Mouse (Mus musculus) T-helper 17 cell (primary cell): ENCODE measurements around the gene Sgms1.

Experiments used
- in situ Hi-C, 2 experiments: fragments of 300-600 bp; cut with MboI, MseI; formaldehyde crosslinking; loops; 1 replicate in 1 of 2; 2 replicates in 1 of 2; pipeline ENCODE4 v1.15.1; 2025; ENCODE audit warnings: high pct_unique_total_duplicates in 2 of 2

Gene Sgms1

DNA sequence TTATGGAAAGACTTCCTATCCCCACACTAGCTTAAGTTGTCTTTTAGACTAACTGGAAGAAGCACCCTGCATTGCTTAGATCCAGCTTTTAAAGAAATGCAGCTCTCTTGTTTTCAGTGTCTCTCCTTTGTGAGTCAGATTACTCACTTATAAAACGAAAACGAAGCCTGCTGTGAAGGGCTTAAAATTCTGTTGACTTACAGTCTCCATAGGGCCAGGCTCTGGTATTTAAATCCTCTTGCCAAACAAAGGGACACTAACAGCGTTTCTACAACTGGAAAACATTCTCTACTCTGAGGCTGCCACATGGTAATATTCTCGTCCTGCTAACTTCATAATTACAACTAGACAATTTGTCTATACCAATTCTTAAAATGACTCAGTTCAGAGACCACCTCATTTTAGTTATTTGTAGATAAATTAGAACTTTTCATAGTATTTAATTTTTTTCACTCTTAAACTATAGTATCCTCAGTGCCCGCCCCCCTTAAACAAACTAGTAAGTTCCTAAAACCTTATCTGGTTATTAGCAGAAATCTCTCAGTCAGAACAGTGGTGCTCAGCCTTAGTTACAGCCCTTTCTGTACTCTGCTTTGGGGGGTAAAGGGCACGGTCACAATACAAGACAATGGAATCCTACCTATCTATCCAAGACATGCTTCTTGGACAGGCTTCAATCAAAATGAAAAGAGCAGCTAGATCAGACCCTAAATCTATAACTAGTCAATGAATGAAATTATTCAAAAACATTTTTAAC is 133.9 kb downstream of the Sgms1 start:
- in situ Hi-C loops, result no loop called here

DNA sequence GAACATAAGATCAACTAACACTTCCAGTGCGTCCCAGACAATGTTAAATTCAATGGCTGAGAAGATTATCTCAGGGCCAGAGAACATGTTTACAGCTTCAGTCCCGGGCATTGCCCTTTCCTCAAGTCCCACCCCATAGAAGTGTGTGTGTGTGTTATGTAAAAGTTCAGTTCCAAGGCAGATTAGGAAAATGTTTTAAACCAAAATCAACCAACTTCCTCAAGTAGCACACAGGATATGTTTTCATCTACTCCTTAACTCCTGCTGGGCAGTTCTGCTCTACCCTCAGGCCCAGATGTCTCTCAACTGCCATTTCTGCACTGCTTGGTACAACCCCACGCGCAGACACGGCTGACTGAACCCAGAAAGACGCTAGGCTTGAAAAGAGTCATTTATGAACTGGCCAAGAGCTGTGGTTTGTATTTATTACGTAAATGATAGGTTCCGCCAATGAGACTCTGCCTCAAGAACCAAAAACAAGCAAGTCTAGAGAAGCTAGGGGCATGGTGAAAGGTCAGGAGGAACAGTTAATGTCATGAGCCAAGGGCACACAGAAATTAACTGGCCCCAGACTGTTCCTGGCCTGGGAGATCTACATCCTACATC is 134.7 kb downstream of the Sgms1 start:
- in situ Hi-C loops, result loop anchor here in 1 of 2 experiments (5.0 kb wide), 1 partner anchor 38 kb away; no protein-coding TSS in a partner anchor

DNA sequence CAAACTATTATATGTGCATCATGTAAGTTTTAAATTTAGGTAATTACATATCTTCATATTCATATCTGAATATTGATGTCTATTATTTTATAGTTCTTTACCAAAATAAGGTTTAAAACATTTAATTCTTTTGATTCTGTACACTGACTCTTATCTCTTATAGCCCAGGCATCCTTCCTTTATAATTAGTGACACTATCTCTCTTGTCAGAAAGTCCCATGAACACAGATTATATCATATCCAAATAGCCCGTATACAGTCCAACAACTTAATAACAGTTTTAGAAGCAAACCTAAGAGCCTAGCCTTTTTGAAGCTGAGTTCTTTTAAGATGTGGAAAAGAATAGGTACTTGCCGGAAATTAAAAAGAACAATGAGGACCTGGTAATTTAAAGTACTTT is 135.3 kb downstream of the Sgms1 start:
- in situ Hi-C loops, result loop anchor here in 1 of 2 experiments (5.0 kb wide), 1 partner anchor 37 kb away; no protein-coding TSS in a partner anchor

DNA sequence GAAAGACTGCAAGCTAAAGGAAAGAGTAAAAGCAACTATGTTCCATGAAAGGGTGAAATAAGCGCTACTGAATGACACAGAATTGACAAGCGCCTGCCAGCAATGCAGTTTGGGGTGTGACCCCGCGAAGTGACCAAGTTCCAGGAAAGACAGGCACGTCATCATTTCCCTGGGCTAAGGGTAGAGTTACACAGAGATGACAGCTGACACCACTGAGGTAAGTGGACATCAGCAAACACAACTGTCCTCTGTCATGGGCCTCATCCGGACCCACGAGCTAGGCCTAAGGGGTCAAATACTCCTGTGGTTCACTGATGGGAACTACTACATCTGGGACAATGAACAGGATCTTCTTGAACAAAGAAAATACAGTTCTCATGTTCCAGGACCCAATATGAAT is 136.5 kb downstream of the Sgms1 start:
- in situ Hi-C loops, result loop anchor here in 1 of 2 experiments (5.0 kb wide), 1 partner anchor 36 kb away; no protein-coding TSS in a partner anchor

DNA sequence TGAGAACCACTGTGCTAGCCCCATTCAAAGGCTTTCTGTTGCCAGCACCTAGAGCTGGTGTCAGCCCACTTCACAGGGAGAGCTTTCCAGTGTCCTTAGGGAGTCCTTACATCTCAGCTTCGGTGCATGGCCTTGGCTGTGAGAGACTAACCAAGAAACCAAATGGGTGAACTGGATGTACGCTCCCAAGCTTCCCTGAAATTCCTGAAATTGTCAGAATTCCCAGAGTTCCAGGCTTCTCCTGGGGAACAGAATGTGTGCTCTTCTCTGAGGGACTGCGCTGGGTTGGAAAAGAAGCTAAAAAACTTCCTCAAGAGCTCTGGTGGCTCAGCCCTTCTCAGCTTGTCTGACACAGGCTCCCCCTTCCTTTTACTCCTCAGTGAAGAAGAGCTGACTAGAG is 137.1 kb downstream of the Sgms1 start:
- in situ Hi-C loops, result loop anchor here in 1 of 2 experiments (5.0 kb wide), 1 partner anchor 35 kb away; no protein-coding TSS in a partner anchor

DNA sequence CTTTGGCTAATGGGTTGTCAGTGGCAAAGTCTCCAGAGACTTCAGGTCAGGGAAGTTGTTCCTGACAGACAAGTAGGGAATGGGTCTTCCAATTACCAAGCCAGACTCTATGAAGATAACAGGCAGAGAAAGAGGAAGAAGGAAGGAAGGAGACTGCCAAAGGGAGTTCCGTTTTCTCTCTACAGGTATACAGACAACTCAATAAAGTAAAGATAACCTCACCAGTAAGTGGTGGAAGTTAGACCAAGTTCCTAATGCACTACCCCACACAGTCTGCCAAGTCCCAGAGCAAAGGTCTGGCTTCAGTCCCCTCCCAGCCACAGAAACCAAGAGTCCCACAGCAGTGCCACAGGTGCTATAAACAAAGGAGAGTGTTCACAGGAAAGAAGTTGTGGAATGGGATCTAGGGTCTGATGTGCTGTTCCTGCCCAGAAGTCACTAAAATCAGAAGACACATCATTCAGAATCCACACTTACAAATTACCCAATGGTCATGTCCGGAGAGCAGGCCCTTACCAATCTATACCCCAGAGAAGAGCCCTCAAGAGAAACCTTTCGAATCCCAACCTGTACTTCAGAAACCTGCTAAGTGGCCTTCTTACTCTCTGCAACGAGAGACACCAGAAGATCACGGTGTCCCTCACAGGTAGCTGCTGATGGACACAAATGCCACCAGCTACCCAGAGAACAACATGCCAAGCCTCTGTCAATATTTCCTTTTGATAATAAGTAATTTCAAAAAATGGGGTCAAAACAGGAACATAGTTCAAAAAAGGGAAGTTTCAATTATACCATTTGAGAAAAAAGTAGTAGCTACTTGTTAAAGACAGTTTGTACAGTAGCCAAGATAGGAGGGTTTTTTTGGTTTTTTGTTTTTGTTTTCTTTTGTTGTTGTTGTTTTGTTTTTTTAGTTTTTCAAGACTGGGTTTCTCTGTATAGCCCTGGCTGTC is 140.1 kb downstream of the Sgms1 start:
- in situ Hi-C loops, result loop anchor here in 1 of 2 experiments (5.0 kb wide), 1 partner anchor 32 kb away; no protein-coding TSS in a partner anchor

DNA sequence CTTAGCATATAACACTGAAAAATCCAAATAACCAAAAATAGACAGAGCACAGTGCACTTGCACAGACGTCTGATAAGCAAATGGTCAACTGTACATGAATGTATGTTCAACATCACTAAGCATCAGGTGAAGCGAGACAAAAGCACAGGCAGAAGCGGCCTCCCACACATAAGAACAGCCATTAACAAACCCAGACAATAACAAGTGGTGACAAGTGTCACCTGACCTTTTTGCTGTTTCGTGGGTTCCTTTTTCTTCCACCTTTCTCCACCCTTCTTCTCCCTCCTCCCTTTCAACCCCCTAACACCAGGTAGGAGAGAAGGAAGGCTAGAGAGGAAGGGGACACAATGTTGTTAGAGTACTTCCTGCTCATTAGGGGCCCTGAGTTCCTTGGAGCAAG is 144.6 kb downstream of the Sgms1 start:
- in situ Hi-C loops, result no loop called here

DNA sequence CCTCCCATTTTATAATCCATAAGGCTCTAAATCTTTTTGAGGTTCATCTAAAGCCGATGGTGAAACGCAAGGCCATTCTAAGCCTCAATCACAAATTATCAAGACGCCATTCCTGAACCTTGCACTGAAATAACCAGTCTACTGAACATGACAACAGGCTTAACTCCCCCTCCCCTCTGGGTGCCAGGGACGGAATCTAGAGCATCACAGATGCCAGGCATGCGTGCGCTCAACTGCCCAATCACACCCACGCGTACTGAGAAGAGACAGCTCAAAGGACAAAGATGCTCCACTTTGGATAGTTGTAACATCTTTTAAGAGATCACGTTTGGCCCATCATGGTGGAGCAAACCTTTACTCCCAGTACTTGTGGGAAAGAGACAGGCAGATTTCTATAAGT is 146.3 kb downstream of the Sgms1 start:
- in situ Hi-C loops, result no loop called here

DNA sequence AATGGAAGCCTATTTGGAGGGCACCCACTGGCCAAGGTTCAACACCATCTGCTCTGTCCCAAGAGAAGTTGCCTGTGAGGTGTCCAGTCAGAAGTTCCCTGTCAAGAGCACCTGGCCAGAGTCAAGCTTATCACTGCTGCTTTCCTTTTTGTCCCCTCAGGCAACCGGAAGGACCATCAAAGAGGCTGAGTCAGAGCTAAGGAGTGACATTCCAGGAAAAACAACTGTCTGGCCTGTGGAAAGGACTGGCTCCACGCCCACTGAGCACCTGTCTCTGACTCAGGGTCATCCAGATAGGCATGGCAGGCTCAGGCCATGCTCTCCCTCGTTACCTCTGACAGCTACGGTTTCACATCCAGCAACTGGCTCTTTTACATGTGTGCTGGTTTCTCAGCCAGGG is 147.4 kb downstream of the Sgms1 start:
- in situ Hi-C loops, result no loop called here

DNA sequence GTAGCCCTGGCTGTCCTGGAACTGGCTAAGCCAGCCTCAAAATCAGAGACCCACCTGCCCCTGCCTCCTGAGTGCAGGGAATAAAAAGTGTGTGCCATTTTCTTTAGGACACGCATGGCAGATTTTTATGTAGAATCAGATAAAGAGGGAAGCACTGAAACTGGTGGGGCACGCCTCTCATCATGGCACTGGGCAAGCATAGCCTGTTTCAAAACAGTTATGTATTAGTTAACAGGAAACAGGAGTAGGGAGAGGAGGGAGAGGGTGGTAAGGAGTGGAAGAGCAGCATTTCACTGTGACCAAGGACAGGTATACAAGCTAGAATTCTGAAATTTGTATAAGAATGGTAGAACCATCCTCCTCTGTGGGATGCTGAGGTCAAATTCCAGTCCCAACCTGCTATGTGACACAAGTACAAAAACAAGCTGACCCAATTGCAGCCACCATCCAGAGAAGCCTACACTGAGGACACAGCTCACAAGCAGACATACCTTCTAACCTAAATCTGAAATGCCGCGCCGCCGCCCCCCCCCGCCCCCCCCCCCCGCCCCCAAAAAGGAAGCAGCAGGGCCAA is 149.0 kb downstream of the Sgms1 start:
- in situ Hi-C loops, result no loop called here

DNA sequence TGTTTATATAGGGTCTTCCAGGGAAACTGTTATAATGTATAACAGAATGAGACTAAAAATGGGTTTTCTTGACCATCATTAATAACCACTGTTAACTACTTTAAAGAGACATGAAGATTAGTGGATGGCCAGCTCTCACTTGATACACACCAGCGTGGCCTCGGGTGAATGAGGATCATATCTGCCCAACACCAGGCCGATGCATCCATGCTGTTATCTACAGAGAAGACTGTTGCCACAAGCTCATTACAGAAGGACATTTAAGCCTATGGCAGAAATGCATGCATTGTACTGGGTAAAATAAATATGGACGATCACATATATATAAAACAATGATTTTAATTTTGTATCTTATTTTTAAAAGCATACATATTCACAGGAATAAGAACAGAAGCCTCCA is 149.6 kb downstream of the Sgms1 start:
- in situ Hi-C loops, result no loop called here

DNA sequence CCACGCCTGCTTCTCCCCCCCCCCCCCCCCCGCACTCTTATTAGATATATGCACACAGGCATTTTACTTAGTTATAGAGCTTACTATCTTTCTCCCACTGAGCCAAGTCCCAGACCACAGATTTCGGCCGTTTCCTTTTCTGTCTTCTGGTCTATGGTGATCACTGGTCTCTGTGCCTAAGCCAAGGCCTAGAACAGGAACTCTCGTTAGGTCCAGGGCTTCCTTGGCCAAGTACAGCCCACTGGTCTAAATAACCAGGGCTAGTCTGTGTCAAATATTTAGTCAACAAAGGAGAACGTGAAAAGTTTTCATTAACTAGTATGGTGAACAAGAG is 150.1 kb downstream of the Sgms1 start:
- in situ Hi-C loops, result no loop called here

DNA sequence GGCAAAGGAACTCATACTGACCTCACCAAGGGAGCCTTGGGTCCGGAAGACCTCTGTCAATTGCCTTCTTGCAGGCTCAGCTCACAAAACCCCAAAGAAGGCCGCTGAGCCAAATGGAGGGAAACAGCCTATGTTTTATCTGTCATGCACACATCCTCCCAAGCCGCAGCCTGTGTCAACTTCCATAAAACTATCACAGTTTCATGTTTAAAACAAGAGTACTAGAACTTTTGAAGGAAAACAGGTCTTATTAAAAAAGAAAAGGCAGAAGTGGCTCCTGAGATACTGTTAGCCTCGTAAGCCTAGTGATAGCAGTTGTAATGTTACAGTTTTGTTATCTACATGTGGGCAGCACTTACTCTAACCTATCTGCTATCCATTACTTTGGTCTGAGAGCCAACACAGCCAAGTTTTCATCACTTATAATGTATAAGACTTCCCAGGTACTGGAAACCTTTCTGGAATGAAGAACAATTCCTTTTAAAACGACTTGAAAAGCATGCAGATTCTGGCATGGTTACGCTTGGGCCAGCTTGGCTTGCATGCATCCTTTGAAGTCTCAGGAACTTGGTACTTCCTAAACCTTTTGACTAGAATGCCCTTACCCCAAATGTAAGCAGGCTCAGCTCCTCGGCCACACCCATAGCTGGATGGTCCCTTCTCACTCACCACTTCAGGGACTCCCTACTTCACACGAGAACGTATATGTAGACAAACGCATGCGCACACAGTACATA is 150.6 kb downstream of the Sgms1 start:
- in situ Hi-C loops, result no loop called here

DNA sequence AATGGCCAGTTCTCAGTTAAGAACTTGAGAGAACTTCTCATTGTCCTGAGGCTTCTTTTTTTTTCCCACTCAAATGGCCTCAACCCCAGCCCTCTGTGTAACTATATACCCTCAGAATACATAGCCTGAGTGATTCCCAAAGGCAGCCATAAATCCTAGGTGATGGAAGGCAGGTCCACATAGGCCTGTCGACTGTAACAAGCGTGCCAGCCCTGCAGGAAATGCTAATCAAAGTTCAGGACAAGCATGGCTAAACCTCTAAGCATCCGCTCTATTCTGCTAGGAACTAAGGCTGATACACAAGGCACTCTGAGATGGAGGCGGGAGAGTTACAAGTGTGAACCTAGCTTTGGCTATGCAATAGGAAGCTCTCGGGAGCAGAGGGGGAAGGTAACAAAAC is 151.8 kb downstream of the Sgms1 start:
- in situ Hi-C loops, result no loop called here

DNA sequence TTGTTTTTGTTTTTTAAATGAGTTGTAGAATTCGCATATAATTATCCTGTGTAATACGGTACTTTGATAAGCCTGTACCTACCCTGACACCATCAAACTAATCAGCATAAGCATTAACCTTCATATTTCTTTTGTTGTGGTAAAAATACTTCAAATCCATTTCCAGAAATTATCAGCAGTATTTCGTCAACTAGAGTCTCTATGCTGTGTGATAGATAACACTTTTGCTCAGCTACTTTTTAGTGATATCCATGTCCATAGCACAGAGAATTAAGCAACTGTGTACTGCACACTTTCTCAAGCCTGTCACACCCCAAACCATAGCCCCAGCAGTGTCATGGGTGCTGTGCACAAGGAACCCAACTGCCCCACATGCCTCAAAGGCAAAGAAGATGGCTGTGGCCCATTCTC is 152.3 kb downstream of the Sgms1 start:
- in situ Hi-C loops, result no loop called here

DNA sequence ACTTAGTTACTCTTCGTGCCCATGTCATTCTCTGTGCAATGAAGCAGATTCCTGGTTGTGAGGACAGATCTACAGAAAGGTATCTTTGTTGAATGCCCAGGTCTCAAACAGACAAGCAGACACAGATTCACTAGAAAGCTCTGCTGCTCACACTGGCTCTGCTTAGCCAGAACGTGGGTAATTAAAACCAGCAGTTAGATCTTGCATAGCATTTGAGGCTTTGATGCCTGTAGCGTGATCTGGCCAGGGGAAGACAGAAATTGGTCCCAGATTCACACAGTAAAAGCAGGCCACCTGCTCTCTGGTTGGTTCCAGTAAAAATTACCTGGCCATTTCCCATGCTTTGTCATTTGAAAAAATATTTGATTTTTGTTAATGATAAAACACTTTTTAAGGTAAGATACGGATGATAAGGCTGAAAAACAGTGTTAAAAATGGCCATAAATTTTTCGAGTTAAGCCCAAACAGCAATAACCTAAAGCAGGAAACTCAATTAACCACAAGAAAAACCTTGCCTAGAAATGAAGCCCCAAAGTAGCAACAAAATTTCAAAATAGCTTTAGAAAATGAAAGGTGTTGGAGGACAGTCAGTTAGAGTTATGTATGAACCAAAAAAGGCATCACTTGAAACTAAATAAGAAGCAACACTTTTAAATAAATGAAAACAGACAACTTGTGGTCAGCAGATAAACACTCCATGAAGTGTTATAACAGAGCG is 154.6 kb downstream of the Sgms1 start:
- in situ Hi-C loops, result loop anchor here in 1 of 2 experiments (5.0 kb wide), 1 partner anchor 67 kb away; no protein-coding TSS in a partner anchor

DNA sequence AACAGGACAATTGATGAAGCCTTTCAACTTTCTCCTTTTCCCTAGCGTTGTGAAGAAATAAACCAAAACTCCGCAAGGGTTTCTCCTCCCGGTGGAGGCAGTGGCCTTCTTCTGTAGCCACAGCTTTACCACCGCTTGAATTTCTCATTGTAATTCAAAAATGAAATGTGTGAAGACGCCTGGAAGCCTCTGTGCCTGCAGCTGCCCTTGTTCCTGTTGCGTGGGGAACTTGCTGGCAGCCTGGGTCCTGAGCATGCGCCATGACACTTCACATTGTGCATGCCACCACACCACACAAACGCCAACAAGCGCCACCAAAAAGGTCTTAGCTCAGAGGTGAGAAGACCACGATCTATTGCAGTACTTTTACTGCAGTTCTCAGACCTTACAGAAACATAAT is 158.2 kb downstream of the Sgms1 start:
- in situ Hi-C loops, result loop anchor here in 1 of 2 experiments (5.0 kb wide), 1 partner anchor 71 kb away; no protein-coding TSS in a partner anchor

DNA sequence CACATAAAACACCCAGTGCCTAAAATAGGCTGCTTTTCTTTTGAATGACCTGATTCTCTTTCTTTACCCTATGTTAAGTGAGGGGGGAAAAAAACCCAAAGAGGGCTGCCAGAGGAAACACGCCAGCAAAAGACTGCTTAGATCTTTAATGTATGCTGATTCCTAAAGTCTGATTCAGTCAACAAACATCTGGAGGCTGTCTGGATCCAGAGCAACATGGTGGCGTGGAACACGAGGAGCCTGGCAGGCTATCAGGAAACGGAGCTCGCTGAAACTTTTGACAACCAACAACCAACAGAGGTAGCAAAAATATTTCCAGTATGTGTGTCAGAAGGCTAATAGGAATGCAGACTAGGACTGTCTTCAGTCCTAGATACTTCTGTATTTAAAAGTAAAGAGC is 158.7 kb downstream of the Sgms1 start:
- in situ Hi-C loops, result loop anchor here in 1 of 2 experiments (5.0 kb wide), 1 partner anchor 72 kb away; no protein-coding TSS in a partner anchor

DNA sequence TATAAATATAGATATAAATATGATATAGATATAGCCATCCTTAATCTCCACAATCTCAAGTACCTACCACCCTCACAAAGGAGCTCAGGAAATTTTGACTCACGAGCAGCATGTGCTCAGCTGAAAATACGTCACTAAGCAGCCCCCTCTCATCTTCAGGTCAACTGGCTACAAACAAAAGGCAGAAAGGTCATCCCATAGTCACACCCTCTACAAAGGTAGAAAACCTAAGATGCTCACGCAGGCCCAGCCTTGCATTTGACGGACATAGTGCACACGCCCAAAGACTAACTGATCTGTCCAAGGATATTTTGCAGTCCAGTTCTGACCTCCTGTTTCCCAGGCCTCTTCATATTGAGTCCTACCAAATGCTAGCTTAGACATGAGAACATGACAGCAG is 159.2 kb downstream of the Sgms1 start:
- in situ Hi-C loops, result loop anchor here in 1 of 2 experiments (5.0 kb wide), 1 partner anchor 72 kb away; no protein-coding TSS in a partner anchor

DNA sequence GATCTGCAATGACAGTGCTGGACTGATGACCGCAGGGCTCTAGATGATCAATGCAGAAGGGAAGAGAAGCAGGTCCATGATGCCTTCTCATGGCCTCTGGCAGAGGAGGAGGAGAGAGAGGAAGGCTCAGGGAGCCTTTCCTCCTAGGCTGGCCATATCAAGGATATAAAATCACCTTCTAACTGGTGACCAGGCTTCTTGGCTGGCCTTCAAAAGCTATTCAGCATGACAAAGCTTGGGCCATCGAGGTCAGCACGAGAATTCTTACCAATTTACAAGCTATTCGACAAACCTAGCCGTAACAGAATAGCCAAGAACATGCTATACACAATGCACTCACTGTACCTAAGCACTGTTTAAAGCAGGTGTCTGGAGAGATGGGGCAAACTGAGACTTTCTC is 159.7 kb downstream of the Sgms1 start:
- in situ Hi-C loops, result loop anchor here in 1 of 2 experiments (5.0 kb wide), 1 partner anchor 73 kb away; no protein-coding TSS in a partner anchor
